Mouse (Mus musculus) inflammation-experienced regulatory T-cells, adult 6 months (primary cell): ENCODE measurements around the gene Hnrnpr. TPM values are rescaled to one million over a fixed set of nuclear protein-coding genes. Genes with fewer than 3 reads are reported as not detected.

ENCODE experiments used
- polyA plus RNA-seq, 3 experiments: library from polyadenylated mRNA; unstranded; fragments of 100-300 nt; shearing (Covaris generic); gene quantifications; one replicate each; pipeline ENCODE4 v1.2.1; 2017

The Hnrnpr gene
- polyA plus RNA-seq, 3 experiments from 2014 or later = 97.2 to 105 (median 98.5) TPM

Other genes starting within 250 kb of the Hnrnpr start
- 100 to 1,000 TPM; 125 to 343 (median 290) TPM for gene Id3, start 167.4 kb upstream of the Hnrnpr start, polyA plus RNA-seq
- gene E2f2, start 138.5 kb upstream of the Hnrnpr start, polyA plus RNA-seq = 10 to 100 TPM; 15.0 to 44.4 (median 16.8) TPM
- under 1 TPM in 1 of 3 experiments, not detected in 2; 0.16 TPM for gene Asap3, start 104.6 kb upstream of the Hnrnpr start, polyA plus RNA-seq
- under 1 TPM in 2 of 3 experiments, not detected in 1; 0.29 to 0.65 TPM for gene Tcea3, start 63.2 kb upstream of the Hnrnpr start, polyA plus RNA-seq
- 10 to 100 TPM in 1 of 3 experiments, 1 to 10 TPM in 2; 6.2 to 10.4 (median 8.1) TPM for gene Zfp46, start 26.3 kb upstream of the Hnrnpr start, polyA plus RNA-seq
- not detected for gene Htr1d, start 112.6 kb downstream of the Hnrnpr start, polyA plus RNA-seq
- under 1 TPM in 1 of 3 experiments, not detected in 2; 0.19 TPM for gene 6030445D17Rik, start 151.3 kb downstream of the Hnrnpr start, polyA plus RNA-seq
- gene Luzp1, start 158.8 kb downstream of the Hnrnpr start, polyA plus RNA-seq = 10 to 100 TPM in 1 of 3 experiments, 1 to 10 TPM in 2; 4.9 to 10.9 (median 5.6) TPM